Mouse (Mus musculus) limb, embryonic 14.5 days (tissue): ENCODE results near the gene Lamp1. TPM values are rescaled to one million over a fixed set of nuclear protein-coding genes. Genes with fewer than 3 reads are reported as not detected.

Source experiments
- ATAC-seq: fragments of 200-750 bp; cut with Nextera tagmentation; 2 replicates; pipeline ENCODE4 v1.8.0; 2017; ENCODE audit warnings: low read depth, moderate number of reproducible peaks, moderate TSS enrichment; ENCODE audit not compliant: low FRiP score
- DNase-seq: peaks from one replicate; pipeline ENCODE4 v3.0.0-alpha.2; 2015; ENCODE audit warnings: low spot score
- H3K27ac ChIP-seq: fragments of 300-500 bp; sonication (generic); replicated peaks from 2 replicates; pipeline ENCODE4 v1.5.1; 2014; ENCODE audit warnings: low read depth, mild to moderate bottlenecking, low read length, moderate library complexity, mixed read lengths
- H3K27me3 ChIP-seq: fragments of 300-500 bp; sonication (generic); 2 replicates; pipeline ENCODE4 v1.6.1; 2014; ENCODE audit warnings: low read length, mixed read lengths; ENCODE audit not compliant: control insufficient read depth, insufficient read depth
- H3K36me3 ChIP-seq: fragments of 300-500 bp; sonication (generic); 2 replicates; pipeline ENCODE4 v1.6.1; 2014; ENCODE audit warnings: mild to moderate bottlenecking, low read length, moderate library complexity, mixed read lengths; ENCODE audit not compliant: control insufficient read depth, insufficient read depth
- H3K4me1 ChIP-seq: fragments of 300-500 bp; sonication (generic); 2 replicates; pipeline ENCODE4 v1.6.1; 2014; ENCODE audit warnings: antibody characterized with exemption, low read length, mixed read lengths; ENCODE audit not compliant: control insufficient read depth, insufficient read depth
- H3K4me2 ChIP-seq: fragments of 300-500 bp; sonication (generic); replicated peaks from 2 replicates; pipeline ENCODE4 v1.6.1; 2014; ENCODE audit warnings: low read depth, mild to moderate bottlenecking, low read length, moderate library complexity; ENCODE audit not compliant: severe bottlenecking
- H3K4me3 ChIP-seq: fragments of 300-500 bp; sonication (generic); replicated peaks from 2 replicates; pipeline ENCODE4 v1.5.1; 2014; ENCODE audit warnings: low read length
- H3K9ac ChIP-seq: fragments of 300-500 bp; sonication (generic); 2 replicates; pipeline ENCODE4 v1.6.1; 2014; ENCODE audit warnings: mild to moderate bottlenecking, low read depth, low read length, moderate library complexity; ENCODE audit not compliant: severe bottlenecking
- H3K9me3 ChIP-seq: fragments of 300-500 bp; sonication (generic); 2 replicates; pipeline ENCODE4 v1.6.1; 2016; ENCODE audit warnings: low read length; ENCODE audit not compliant: control insufficient read depth
- POLR2A ChIP-seq: fragments of 200-500 bp; IDR thresholded peaks from 2 replicates; pipeline ENCODE4 v1.8.0; 2012; ENCODE audit warnings: inconsistent platforms, mild to moderate bottlenecking, moderate library complexity, borderline replicate concordance; ENCODE audit not compliant: insufficient read depth, insufficient read length; ENCODE audit errors: extremely low read depth
- WGBS: fragments of 180-500 bp; shearing (Covaris S2); extraction: QIAGEN DNeasy Blood & Tissue Kit; methylation state at CpG from one replicate; pipeline ENCODE4 v1.1.7; 2014; 5-methylcytosine and 5-hydroxymethylcytosine counted together
- polyA plus RNA-seq, 2 experiments: library from polyadenylated mRNA; depleted of rRNA in 1 of 2; stranded (reverse) in 1 of 2; unstranded in 1 of 2; fragments of >200 nt; fragmentation: Nextera tagmentation in 1 of 2; extraction: Ambion mirVana in 1 of 2; gene quantifications; 2 replicates each; pipeline versions ENCODE4 v1.2.1 to v1.2.3; 2012 to 2014

The Lamp1 gene
- polyA plus RNA-seq, 2 experiments: 300 to 335 TPM

DNA sequence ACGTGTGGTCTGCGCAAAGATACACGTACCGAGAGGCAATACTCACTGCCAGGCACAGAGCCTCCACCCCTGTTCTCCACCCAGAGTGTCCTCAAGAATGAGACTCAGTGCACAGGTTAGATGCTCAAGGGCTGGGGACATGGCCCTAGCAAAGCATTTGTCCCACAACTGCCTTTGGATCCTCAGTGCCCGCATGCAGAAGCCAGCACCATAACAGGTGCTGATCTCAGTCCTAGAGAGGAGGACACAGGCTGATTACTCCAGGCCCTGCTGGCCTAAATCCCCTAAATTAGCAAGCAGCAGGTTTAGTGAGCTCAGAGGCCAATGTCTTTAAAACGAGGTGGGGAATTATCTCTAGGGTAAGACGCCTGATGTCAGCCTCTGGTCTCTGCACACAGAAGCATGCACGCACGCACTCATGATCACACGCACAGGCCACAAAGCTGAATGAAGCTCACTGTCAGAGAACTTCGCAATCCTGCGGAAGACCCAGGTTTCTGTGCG lies 29.1 kb downstream of the Lamp1 start:
- Histone ChIP-seq H3K4me2 (no peak overlapping the region), H3K4me1 (no peaks in the 10 kb centered on the region), H3K27me3 (no peaks in the 10 kb centered on the region), H3K36me3 (peaks cover 5% of the 10 kb centered on the region), H3K27ac (no peak overlapping the region), H3K4me3 (no peak overlapping the region), H3K9me3 (no peaks in the 10 kb centered on the region), H3K9ac (no peak overlapping the region)
- no peak for TF ChIP-seq POLR2A
- no peak for DNase-seq
- WGBS: 90% methylated on average over 13 of the region's 13 CpGs
- no peak for ATAC-seq

DNA sequence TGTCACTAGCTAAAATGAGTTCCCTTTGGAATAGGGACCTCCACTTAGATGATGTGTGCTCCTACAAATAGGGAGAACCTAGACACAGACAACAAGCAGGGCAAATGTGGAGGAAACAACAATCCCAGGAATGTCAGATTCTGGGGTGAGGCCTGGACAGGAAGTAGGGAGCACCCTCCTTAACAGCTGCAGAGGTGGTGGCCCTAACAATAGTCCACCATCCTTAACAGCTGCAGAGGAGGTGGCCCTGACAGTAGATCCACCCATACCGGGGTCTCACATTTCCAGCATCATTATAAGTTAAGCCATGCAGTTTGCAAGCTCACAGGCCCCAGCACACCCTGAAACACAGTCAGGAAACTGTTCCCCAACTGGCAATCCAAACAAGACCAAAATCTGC lies 29.9 kb downstream of the Lamp1 start:
- WGBS: 71% methylated on average over 1 of the region's 1 CpGs

DNA sequence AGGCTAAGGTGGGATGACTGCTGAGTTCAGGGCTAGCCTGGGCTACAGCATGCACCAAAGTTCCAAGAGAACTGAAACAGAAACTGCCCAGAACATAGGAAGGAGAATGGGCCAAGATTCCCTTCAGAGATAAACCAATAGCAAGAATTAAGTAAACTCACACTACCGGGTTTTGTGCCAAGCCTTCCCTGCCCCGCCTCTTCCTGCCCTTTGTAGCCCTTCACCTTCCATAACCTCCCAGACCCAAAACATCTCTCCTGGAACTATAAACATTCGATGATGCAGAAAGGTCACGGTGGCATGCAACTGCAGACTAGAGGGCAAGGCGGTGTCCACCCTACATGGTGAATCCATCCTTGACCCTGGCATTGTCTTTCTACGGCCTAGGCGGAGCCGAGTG lies 31.3 kb downstream of the Lamp1 start:
- TF ChIP-seq POLR2A: no peak
- H3K36me3 ChIP-seq: no peaks in the 10 kb centered on the region; the same call in 1 of the 2 replicates
- H3K9me3 ChIP-seq: no peaks in the 10 kb centered on the region
- no peak overlapping the region for H3K9ac ChIP-seq
- no peak overlapping the region for H3K4me3 ChIP-seq
- no peak overlapping the region for H3K4me2 ChIP-seq
- 88% methylated on average over 8 of the region's 8 CpGs for WGBS
- DNase-seq (no peak), ATAC-seq (no peak)
- H3K27me3 ChIP-seq: no peaks in the 10 kb centered on the region
- H3K4me1 ChIP-seq: no peaks in the 10 kb centered on the region
- no peak overlapping the region for H3K27ac ChIP-seq

More for the DNA sequence above, 29.9 kb downstream of the Lamp1 start:
- TF ChIP-seq POLR2A: no peak
- Histone ChIP-seq H3K4me2 (no peak overlapping the region), H3K27me3 (no peaks in the 10 kb centered on the region), H3K27ac (no peak overlapping the region), H3K9me3 (no peaks in the 10 kb centered on the region), H3K36me3 (peaks cover 5% of the 10 kb centered on the region), H3K4me3 (no peak overlapping the region), H3K9ac (no peak overlapping the region), H3K4me1 (no peaks in the 10 kb centered on the region)
- no peak for DNase-seq
- 0 out of 2 replicates have a peak, but pooled peaks have one; percentile 26 for ATAC-seq

- Histone ChIP-seq H3K9ac (no peak overlapping the region; the same call in 1 of the 2 replicates), H3K4me2 (no peak overlapping the region; the same call in 1 of the 2 replicates), H3K36me3 (no peaks in the 10 kb centered on the region), H3K27me3 (no peaks in the 10 kb centered on the region), H3K4me3 (no peak overlapping the region), H3K27ac (peak overlapping the region; percentile 59), H3K9me3 (no peaks in the 10 kb centered on the region), H3K4me1 (no peaks in the 10 kb centered on the region)
- WGBS: 34% methylated on average over 10 of the region's 10 CpGs
- TF ChIP-seq POLR2A: no peak
- ATAC-seq: no peak
- no peak for DNase-seq
Measured at GRCm38 (mm10) chr8:13194818-13195217, 35.9 kb downstream of the Lamp1 start.

- Histone ChIP-seq H3K4me3 (no peak overlapping the region), H3K27me3 (peaks cover 16% of the 10 kb centered on the region), H3K9me3 (no peaks in the 10 kb centered on the region), H3K36me3 (no peaks in the 10 kb centered on the region), H3K4me1 (0 out of 2 replicates have a peak, but pooled peaks cover 6% of the 10 kb centered on the region), H3K27ac (no peak overlapping the region), H3K4me2 (no peak overlapping the region), H3K9ac (no peak overlapping the region)
- ATAC-seq: no peak
- TF ChIP-seq POLR2A: no peak
- DNase-seq: no peak
- 82% methylated on average over 5 of the region's 5 CpGs for WGBS
Measured at GRCm38 (mm10) chr8:13197493-13197892, 38.5 kb downstream of the Lamp1 start.
